Comparison of ENCODE assay signal across 22 mouse cellular contexts in genomic region chr4:14190239-14190855, GRCm38 (mm10).
"Had no signal": no experiment of that assay in that cellular context is flagged by ENCODE, and none has a peak within 500 bp of the region (broad histone marks: within the 10 kb centered on the region; RNA-seq: fewer than 3 reads in every experiment).

No protein-coding gene starts in this region.

- ATAC-seq: liver, postnatal 0 days; lung, postnatal 0 days; midbrain, embryonic 13.5 days; midbrain, embryonic 16.5 days had no signal

- H3K4me1 ChIP-seq: kidney, embryonic 15.5 days; limb, embryonic 15.5 days; midbrain, embryonic 10.5 days; midbrain, embryonic 13.5 days; stomach, embryonic 15.5 days had no signal

- H3K9me3 ChIP-seq: kidney, embryonic 15.5 days; limb, embryonic 15.5 days; midbrain, embryonic 10.5 days; midbrain, embryonic 13.5 days; stomach, embryonic 15.5 days had no signal

- DNase-seq: kidney, adult 11 months; kidney, adult 8-10 months; kidney, postnatal 10 days; kidney, postnatal 36 days; left cerebral cortex, postnatal 4 days; liver, postnatal 0 days; lung, embryonic 14.5 days; right cerebral cortex, adult 18-20 months; right cerebral cortex, postnatal 14 days; right cerebral cortex, postnatal 4 days; thymus, postnatal 25 days had no signal

- H3K27me3 ChIP-seq: kidney, embryonic 15.5 days; limb, embryonic 15.5 days; midbrain, embryonic 13.5 days; stomach, embryonic 15.5 days had no signal

- H3K36me3 ChIP-seq: kidney, embryonic 15.5 days; limb, embryonic 15.5 days; midbrain, embryonic 10.5 days; midbrain, embryonic 13.5 days; stomach, embryonic 15.5 days had no signal

- H3K9ac ChIP-seq: kidney, embryonic 15.5 days; limb, embryonic 15.5 days; liver, embryonic 14.5 days; liver, postnatal 0 days; lung, embryonic 14.5 days; midbrain, embryonic 13.5 days; stomach, embryonic 15.5 days had no signal

- H3K4me3 ChIP-seq: kidney, embryonic 15.5 days; limb, embryonic 15.5 days; midbrain, embryonic 10.5 days; midbrain, embryonic 13.5 days; myocyte; stomach, embryonic 15.5 days had no signal

- H3K27ac ChIP-seq: kidney, embryonic 15.5 days; limb, embryonic 15.5 days; liver, embryonic 14.5 days; macrophage; midbrain, embryonic 10.5 days; midbrain, embryonic 13.5 days; stomach, embryonic 15.5 days had no signal

- H3K4me2 ChIP-seq: kidney, embryonic 15.5 days; limb, embryonic 15.5 days; liver, embryonic 11.5 days; lung, embryonic 14.5 days; midbrain, embryonic 13.5 days; stomach, embryonic 15.5 days had no signal
